Mouse (Mus musculus) cerebellum, postnatal 4 days (tissue): ENCODE measurements around the gene Lmnb2.
A peak's percentile ranks its signal among the peaks of the same experiment; 100 is the strongest.

Experiments
- DNase-seq, 2 experiments: peaks; one replicate each; pipeline ENCODE4 v3.0.0; 2022; ENCODE audit warnings: low spot score in 2 of 2, mixed read lengths in 1 of 2

Gene Lmnb2

DNA sequence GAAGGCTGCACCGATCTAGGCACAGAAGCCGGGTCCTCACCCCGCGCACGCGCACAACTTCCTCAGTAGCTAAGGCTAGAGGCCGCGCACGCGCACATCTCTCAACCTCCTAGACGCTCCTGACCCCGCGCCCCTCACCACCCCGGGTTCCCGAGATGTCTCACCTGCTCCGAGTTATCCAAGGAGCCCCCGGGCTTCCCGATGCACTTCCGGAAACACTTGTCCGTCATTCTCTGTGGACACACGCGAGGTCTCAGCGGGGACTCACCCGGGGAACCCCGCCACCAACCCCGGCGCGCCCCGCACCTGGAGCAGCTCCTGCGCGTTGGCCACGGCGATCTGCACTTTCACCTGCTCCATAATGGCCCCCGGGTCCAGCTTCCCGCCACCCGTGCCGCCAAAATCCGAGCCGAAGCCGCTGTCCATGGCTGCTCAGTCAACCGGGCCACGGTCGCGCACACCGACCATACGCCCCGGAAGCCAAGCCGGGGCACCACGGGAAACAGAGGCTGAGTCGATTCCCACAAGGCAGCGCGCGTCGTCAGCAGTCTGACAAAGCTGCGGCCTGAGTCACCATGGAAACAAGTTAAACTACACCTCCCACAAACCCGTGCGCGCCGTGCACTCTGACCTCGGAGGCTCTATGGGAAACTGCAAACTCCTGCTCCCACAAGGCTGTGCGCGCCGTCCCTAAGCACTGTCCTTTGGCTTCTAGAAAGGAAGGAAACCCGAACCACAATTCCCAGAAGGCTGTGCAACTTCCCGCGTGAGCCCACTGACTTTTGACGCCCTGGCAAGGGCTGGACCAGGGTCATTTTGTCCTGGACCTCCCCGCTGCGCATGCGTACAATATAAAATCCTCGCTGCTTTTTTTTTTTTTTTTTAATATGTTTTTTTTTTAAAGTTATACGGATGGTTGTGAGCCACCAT is 17.5 kb downstream of the Lmnb2 start, which contains the start of gene Timm13:
Timm13 (minus strand) TSS at position 652 of the 930 bp plus-strand sequence.
- peak; percentile 90 to 96 for DNase-seq

DNA sequence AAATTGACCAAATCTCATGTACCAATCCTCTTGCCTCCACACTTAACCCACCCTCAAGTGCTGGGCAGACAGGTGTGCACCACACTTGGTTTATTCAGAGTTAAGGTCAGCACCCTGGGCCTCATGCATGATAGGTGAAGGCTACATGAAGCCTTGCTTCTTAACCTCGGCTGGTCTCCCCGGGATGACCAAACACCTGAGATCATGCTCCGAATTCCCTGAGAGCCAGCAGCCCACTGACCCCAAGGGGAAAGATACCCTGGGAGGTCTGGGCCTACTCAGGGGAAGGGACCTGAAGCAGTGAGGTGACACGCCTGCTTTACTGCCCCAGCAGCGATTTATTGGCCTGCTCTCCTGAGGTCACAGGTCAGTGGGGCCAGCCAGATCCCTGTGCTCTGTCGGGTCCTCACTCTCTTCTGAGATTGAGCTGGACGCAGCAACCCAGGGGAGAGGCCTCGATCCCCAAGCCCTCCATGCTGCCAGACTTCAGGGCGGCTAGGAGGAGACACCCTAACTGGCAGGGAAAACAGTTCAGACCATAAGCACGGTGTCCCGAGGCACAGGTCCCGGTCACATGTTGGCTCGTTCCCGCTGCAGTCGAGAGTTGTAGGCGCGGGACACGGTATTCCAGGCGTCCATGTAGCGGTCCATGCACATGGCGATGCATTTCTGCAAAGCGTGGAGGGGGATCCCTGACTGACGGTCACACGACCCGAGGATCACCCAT is 18.3 kb downstream of the Lmnb2 start:
- DNase-seq, result no peak

DNA sequence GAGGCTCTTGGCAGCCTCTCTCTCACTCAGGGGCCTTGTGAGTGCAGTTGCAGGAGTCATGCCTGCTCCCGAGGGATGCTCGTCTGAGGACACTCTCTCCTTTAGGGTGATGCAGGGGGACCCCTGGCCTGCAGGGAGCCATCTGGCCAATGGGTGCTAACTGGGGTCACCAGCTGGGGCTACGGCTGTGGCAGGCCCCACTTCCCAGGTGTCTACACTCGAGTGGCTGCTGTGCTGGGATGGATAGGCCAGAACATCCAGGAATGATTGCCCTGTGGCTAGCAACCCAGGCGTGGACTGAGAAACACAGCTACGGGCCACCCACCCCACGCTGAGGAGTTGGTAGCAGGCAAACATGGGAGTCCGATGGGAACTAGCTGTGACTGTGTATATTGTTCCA is 19.0 kb downstream of the Lmnb2 start:
- DNase-seq, result no peak

DNA sequence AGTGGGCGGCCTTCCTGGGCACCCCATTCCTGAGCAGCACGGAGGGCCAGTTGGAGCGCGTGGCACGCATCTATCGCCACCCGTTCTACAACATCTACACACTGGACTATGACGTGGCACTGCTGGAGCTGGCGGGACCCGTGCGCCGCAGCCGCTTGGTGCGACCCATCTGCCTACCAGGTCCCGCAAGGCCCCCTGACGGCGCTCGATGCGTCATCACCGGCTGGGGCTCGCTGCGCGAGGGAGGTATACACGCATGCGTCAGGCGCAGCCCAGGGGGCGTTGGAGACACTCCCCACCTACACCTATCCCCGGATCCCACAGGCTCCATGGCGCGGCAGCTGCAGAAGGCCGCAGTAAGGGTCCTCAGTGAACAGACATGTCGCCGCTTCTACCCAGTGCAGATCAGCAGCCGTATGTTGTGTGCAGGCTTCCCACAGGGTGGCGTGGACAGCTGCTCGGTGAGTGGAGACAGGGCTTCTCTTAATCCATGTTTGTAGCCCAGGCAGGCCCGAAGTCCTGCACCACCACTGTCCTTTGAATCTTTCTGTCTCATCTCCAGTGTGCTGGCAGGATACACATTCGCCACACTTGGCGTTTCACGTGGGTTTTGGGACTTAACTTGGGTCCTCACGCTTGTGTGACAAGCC is 20.1 kb downstream of the Lmnb2 start:
- DNase-seq, result no peak

DNA sequence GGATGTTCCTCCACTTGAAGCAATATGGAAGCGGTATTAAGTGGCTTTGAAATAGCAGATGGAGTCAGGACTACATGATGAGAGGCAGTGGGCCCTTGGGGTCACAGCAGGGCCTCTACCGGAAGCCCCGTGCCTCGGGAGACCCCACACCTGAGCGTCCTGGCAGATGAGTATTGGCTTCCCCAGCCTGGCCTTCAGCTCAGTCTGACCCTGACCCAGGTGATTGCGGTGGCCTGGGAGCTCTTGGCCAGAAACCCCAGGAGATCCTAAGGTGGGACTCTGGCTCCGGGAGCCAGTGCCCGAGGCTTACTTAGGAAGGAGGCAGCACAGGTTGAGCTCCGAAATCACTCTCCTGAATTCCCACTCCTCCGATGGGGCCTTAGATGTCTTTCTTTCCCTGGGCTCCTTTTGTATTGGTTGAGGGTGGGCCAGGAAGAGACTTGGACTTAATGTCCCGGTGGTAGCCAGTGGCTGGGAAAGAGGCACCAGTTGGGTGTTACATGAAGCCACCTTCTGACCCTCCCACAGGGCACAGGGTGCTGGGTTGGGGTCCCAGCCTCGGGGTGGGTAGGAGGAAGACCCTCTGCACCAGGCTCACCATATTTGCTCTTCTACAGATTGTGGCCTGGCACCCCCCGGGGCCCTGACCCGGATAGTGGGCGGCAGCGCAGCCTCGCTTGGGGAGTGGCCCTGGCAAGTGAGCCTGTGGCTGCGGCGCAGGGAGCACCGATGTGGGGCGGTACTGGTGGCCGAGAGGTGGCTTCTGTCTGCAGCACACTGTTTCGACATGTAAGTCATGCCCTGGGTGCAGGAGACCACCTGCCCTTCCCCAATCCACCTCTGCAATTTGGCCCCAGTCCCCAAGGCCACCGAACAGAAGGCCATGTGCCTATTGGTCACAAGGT is 21.2 kb downstream of the Lmnb2 start:
- no peak for DNase-seq

DNA sequence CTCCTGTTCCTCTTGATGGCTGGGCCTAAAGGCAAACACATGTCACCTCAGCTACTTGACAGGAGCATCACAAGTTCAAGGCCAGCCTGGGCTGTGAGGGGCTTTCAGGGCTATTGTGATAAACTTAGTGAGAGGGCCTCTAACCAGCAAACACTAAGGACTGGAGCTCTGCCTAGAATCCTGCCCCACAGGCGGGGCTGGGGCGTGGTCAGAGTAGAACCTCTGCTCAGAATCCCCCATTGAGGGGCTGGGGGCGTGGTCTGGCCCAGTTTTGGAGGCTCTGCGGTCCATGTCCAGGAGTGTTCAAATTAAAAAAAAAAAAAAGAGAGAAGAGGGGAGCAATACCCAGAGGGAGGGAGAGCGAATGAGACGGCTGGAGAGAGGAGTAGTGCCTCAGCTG is 22.3 kb downstream of the Lmnb2 start:
- DNase-seq, result no peak

DNA sequence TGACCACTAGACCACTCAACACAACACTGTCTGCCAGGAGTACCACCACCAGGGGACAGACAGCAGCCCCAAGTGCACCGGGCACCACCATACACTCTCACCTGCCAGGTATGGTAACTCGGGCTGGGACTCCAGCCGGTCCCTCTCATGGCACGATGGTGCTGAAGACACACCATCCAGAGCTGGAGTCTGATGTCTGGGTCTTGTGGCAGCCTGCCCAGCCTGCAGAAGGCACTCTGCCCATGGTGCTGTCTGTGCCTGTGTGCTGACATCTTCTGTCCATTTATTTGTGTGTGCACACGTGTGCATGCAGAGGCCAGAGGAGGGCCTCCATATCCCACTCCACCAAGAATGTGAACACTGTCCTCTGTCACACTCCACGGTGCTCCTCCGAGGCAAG is 22.9 kb downstream of the Lmnb2 start:
- no peak for DNase-seq

DNA sequence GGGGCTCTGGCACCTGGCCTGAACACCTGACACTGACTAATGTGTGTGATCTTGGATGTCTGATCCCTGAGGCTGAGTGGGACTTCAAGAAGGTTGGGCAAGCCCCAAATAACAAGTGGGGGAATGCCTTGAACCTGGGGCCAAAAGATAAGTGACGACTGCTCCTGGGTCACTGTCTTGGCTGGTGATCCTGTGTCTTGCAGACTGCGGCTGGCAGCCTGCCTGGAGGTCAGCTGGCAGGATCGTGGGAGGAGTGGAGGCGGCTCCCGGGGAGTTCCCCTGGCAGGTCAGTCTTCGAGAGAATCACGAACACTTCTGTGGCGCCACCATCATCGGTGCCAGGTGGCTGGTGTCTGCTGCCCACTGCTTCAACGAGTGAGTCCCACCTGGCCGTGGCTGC is 30.9 kb downstream of the Lmnb2 start:
- peak in 1 of 2 experiments; percentile 40 for DNase-seq

DNA sequence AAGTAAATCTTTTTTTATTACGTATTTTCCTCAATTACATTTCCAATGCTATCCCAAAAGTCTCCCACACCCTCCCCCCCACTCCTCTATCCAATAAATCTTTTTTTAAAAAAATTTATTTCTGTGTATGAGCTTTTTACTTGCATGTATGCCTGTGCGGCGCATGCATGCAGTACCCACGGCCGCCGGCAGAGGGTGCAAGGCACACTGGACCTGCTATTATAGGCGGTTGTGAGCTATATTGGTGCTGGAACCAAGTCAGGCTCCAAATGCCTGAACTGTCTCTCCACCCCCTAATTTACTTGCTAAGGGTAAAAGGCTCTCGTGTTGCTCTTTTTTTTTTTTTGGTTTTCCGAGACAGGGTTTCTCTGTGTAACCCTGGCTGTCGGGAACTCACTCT is 36.7 kb downstream of the Lmnb2 start:
- DNase-seq, result peak; percentile 55 to 84

DNA sequence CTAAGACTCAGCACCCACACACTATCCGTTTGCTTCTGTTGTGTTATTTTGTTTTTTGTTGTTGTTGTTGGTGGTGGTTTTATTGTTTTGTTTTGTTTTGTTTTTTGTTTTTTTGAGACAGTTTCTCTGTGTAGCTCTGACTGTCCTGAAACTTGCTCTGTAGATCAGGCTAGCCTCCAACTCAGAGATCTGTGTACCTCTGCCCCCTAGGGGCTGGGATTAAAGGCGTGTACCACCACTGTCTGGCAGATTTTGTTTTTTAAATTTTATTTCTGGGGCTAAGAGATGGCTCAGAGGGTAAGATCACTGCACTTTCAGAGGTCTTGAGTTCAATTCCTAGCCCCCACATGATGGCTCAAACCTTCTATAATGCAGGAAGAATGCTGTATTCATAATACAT is 37.1 kb downstream of the Lmnb2 start:
- DNase-seq, result no peak

DNA sequence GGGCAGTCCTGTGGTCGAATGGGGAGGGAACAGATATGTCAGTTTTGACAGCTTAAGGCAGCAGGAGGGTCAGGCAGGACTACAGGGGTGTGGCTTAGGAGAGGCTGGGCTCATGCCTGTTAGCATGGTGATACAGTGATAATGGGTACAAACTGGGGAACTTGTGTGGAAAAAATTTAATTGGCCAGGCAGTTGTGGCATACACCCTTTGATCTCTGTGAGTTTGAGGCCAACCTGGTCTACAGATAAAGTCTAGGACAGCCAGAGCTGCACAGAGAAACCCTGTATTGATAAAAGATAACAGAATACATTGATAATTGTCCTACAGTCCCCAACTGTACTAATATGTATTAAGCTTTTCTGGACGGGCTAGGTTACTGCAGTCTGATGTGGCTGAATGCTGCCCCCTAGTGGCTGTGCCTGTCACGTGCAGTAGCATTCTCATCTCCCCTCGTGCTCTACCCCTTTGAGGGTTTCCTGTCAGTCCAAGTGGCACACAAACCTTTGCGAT is 37.9 kb downstream of the Lmnb2 start:
- peak in 1 of 2 experiments; percentile 70 for DNase-seq

DNA sequence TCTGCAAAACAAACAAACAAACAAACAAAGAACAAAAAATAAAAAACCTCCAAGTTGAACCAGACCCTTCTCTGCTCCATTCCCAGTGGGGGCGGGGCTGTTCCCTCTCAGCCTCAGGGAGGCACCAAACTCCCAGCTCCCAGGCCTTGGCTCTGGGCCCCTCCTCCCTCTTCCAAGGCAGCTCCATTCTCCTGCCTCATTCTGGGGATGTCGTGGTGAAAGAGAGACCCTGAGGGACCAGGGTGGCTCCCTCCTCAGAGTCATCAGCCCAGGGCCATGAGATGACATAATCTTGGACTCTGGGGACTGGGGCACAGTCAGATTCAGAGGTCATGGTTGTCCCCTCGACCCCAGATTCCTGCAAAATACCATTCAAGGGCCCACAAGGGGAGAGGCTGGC is 41.5 kb downstream of the Lmnb2 start:
- no peak for DNase-seq

DNA sequence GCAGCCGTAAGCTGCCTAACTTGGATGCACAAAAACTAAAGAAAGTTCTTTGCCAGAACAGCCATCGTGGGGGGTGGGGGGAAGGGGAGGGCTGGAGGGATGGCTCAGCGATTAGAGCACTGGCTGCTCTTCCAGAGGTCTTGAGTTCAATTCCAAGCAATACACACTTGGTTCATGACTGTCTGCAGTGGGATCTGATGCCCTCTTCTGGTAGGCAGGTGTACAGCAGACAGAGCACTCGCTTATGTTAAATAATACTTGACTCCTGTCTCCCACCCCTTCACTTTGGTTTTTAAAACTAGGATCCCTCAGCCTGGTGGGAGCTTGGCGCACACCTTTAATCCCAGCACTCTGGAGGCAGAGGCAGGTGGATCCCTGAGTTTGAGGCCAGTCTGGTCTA is 42.0 kb downstream of the Lmnb2 start:
- DNase-seq, result peak in 1 of 2 experiments; percentile 62

DNA sequence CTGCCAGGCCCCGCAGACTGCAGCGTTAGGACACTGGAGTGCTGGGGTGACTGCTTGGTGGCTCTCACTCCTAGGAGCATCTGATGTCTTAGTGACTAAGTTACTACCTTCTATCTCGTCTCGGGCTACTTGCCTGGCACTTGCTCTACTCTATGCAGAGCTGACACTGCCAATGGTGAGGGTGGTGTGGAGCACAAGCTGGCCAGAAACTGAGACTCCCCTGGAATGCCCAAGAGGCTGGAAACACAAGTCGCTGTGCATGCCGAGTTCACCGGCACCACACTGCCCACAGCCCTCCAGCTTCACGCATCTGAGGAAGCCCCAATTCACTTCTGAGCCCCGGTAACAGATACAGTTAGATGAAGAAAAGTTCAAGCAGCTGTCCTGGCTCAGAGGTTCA is 44.0 kb downstream of the Lmnb2 start:
- DNase-seq, result no peak

DNA sequence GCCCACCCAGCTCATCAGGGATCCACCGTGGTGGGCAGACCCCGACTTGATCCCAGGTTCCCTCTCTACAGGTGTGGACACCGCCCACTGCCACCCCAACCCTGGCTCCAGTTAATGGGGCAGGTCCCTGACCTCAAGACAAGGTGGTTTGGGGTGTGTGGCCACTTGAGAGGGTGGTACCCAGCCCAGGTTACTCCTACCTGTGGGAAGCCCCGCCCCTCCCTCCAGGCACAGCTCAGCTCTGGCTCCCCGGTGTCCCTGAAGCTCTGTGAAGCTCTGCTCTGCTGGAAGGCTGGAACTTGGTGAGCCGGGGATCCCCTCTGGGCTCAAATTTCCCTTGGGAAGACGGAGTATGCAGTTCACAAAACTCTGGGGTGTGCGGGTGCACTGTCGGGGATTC is 46.5 kb downstream of the Lmnb2 start, which contains the start of gene Tmprss9:
Tmprss9 (plus strand) TSS at position 268 of the 400 bp plus-strand sequence.
- no peak for DNase-seq

DNA sequence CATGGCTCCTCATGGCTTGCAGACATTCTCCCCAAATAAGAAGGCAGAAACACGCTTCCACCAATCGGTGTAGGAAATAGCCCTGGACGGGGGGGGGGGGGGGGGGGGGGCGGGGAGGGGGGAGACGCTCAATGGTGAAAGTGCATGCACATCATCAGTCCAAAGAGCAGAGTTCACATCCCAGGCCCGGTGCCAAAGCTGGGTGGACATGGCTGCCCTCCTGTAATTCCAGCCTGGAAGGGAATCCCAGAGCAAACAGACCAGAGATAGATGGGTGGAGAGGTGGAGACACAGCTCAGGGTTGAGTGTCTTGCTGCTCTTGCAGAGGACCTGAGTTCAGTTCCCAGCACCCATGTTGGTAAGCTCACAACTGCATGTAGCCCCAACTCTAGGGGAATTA is 47.1 kb downstream of the Lmnb2 start:
- DNase-seq, result no peak

DNA sequence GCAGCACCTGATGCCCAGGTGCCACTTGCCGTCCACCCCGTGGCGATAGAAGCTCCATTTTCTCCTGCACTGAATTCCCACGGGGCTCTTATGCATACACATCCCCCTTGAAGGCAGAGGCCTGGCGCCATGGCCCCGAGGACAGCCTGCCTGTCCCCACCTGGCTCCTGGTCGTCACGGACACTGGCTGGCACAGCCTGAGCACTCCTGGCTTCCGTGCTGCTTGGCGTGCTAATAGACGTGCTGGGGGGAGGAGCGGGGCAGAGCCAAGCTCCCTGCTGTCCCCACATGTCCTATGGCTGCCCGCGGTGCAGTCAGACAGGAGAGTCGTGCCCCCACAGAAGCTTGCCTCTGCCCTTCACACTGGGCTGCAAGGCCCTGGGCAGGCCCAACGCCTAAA is 53.6 kb downstream of the Lmnb2 start:
- DNase-seq, result peak in 1 of 2 experiments; percentile 30

DNA sequence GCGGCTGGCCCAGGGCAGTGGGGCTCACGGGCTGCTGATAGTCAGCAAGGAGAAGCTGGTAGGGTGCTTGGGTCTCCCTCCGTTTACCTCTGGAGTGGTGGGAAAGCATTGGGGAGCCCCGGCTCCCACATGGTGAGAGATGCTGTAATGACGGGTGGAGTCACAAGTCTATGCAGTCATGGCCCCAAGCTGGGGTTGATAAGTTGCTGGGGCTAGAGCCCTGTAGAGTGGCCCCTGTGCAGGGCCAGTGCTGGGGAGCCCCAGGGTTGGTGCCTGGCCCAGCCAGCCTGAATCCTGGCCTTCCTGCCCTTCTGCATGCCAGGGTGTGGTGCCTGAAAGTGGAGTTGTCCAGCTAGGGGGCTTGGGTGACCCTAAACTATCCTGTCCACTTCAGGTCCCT is 55.7 kb downstream of the Lmnb2 start:
- DNase-seq, result no peak

DNA sequence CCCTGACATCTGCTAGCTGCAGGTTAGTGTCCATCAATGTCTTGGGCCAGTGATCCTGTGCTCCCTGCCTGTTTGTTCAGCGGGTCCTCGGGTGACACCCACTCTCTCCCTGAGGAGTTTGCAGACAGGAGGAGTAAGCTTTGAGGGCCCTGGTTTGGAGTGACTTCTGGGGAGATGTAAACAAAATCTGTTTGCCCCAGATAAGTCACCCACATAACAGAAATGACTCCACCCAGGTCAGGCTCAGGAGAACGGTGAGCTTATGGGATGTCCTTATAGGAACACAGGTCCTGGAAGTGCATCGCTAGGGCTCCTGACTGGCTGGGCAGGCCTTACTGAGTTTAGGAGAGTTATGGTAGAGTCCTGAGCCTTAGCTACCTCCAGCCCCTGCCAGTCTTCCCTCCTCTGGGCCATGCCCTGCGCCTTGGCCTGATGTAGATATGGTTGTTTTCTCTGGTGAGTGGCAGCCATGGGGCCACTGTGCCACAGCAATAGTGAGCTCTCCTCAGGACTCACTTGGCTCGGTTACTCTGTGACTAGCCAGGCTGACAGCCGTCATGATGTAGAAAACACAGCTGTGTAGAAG is 59.6 kb downstream of the Lmnb2 start:
- no peak for DNase-seq

DNA sequence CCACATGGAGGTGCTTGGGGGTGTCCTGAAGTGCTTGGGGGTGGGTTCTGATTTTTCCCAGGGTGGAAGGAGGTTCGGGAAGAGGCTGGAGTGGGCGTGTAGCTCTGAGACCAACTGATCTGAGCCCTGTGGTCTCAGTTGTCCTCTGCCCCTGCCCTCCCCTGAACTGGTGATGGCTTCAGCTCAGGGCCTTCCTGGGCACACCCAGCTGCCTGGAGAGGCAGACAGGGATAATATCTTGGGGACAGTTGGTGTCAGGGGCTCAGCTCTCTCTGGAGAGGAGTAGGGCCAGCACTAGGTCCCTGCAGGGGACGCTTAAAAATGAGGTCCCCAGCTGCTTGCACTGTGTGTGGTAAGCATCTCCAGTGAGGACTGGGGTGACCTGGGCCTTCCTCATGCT is 60.2 kb downstream of the Lmnb2 start:
- DNase-seq, result no peak

DNA sequence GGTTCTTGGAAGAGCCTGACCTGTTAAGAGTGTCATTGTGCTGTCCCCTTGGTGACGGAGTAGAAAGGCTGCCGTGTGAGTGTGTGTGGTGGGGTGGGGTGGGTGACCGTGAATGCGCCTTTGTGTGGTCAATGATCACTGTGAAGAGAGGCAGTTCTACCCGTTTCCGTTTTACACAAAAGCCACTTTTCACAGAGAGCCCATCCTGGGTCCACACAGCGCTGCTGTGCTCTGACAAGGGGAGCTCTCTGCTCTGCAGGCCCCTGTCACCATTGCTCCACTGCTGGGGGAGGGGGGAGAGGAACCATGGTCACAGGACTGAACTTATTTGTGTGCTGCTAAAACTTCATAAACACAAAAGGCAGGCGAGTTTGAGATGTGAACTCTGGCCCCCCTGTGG is 60.7 kb downstream of the Lmnb2 start:
- DNase-seq, result no peak
